Mouse (Mus musculus) E14TG2a.4 (cell line): ENCODE measurements around the gene Rhbdd2.

Source experiments
- H3K27me3 ChIP-seq: 2 replicates; pipeline ENCODE4 v1.6.1; 2014; ENCODE audit warnings: low read length, control low read depth; ENCODE audit not compliant: insufficient read depth
- H3K36me3 ChIP-seq: 2 replicates; pipeline ENCODE4 v1.6.1; 2014; ENCODE audit warnings: low read length, control low read depth; ENCODE audit not compliant: insufficient read depth
- H3K4me1 ChIP-seq: replicated peaks from 2 replicates; pipeline ENCODE4 v1.6.1; 2014; ENCODE audit warnings: low read depth, low read length, control low read depth
- H3K4me3 ChIP-seq: replicated peaks from 2 replicates; pipeline ENCODE4 v1.5.1; 2014; ENCODE audit warnings: mild to moderate bottlenecking, low read length
- H3K9me3 ChIP-seq: 2 replicates; pipeline ENCODE4 v1.6.1; 2014; ENCODE audit warnings: low read length, control low read depth
- CTCF ChIP-seq: conservative IDR thresholded peaks from 2 replicates; pipeline ENCODE4 v1.5.1; 2014; ENCODE audit warnings: low read length
- NANOG ChIP-seq: IDR thresholded peaks from 2 replicates; pipeline ENCODE4 v1.6.1; 2014; ENCODE audit warnings: borderline replicate concordance, low read length, mixed read lengths
- POU5F1 ChIP-seq: IDR thresholded peaks from 2 replicates; pipeline ENCODE4 v1.6.1; 2014; ENCODE audit warnings: low read length, borderline replicate concordance

The Rhbdd2 gene

GRCm38 (mm10) chr5:135680967-135681545, 48.6 kb downstream of the Rhbdd2 start:
- 0 out of 2 replicates have a peak, but pooled peaks cover 2% of the 10 kb centered on the region for H3K27me3 ChIP-seq

DNA sequence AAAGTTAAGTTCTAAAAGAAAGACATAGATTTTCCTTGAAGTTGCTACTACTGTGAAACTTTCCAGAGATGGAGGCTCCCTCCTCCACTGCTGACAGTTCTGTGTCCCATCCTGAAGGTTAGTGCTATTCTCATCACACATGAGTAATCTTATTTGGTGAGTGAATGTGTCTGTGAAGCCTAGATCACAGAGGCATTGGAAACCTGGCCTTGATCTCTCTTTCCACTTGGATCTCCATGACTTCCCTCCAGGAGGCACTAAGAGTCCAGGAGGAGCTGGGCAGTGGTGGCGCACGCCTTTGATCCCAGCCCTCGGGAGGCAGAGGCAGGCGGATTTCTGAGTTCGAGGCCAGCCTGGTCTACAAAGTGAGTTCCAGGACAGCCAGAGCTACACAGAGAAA, 49.6 kb downstream of the Rhbdd2 start:
- Histone ChIP-seq H3K36me3 (no peaks in the 10 kb centered on the region), H3K4me1 (peaks cover 51% of the 10 kb centered on the region), H3K9me3 (0 out of 2 replicates have a peak, but pooled peaks cover 3% of the 10 kb centered on the region), H3K4me3 (no peak overlapping the region), H3K27me3 (no peaks in the 10 kb centered on the region)
- TF ChIP-seq POU5F1 (no peak), NANOG (no peak), CTCF (no peak)

More at GRCm38 (mm10) chr5:135680967-135681545, 48.6 kb downstream of the Rhbdd2 start:
- H3K36me3 ChIP-seq = no peaks in the 10 kb centered on the region
- H3K9me3 ChIP-seq = 0 out of 2 replicates have a peak, but pooled peaks cover 3% of the 10 kb centered on the region
- TF ChIP-seq POU5F1 (no peak), CTCF (no peak), NANOG (no peak)
- no peak overlapping the region for H3K4me3 ChIP-seq
- peaks cover 51% of the 10 kb centered on the region for H3K4me1 ChIP-seq

DNA sequence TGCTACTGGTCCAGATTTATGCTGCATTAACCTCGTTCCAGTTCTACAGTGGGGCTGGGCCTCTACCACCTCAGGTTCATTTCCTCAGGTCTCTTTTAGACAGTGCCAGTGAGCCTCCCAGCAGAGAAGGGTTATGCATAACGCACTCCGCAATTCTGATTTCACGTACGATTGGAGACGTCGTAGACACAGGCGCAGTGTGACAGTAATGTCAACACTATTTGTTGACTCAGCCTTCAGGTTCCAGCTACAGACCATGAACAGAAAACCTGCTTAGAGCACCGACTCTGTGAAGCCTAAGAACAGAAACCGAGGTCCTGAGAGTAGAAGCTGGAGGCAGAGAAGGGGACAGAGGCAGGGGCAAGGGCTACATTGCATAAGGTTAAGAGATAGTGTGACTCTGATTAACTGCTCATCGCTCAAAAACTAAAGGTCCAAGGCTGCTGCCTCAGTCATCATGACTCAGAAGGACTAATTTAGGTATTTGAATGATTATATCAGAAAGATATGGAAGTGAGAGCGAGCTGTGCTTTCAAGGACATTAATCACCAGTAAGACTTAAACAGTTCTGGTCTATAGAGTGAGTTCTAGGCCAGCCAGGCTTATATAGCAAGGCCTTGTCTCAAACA, 50.6 kb downstream of the Rhbdd2 start:
- no peak for TF ChIP-seq NANOG
- 0 out of 2 replicates have a peak, but pooled peaks cover 1% of the 10 kb centered on the region for H3K9me3 ChIP-seq
- H3K4me3 ChIP-seq = no peak overlapping the region
- no peaks in the 10 kb centered on the region for H3K27me3 ChIP-seq
- no peaks in the 10 kb centered on the region for H3K36me3 ChIP-seq
- H3K4me1 ChIP-seq = peaks cover 50% of the 10 kb centered on the region

DNA sequence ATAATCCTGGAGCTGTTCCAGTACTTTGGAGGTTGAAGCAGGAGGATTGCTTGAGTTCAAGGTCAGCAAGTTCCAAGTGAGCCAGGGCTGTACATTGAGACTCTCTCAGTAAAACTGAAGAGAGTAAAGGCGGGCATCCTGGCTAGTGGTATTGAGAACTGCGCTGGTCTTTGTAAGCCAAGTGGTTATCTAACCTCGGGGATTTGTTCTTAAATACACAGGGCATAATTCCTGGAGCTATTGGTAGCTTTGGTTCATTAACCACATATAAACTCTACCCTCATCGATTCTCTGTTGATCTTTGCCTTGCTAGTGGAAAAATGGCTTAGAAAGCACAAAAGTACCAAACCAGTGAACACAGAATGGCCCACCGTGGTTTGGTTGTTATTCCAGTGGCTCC, 58.0 kb downstream of the Rhbdd2 start:
- TF ChIP-seq CTCF (no peak), POU5F1 (no peak), NANOG (no peak)
- peaks cover 4% of the 10 kb centered on the region; the same call in 1 of the 2 replicates for H3K36me3 ChIP-seq
- peaks cover 48% of the 10 kb centered on the region for H3K4me1 ChIP-seq
- H3K27me3 ChIP-seq = no peaks in the 10 kb centered on the region
- H3K4me3 ChIP-seq = no peak overlapping the region
- no peaks in the 10 kb centered on the region for H3K9me3 ChIP-seq

- H3K27me3 ChIP-seq = no peaks in the 10 kb centered on the region
- peaks cover 43% of the 10 kb centered on the region for H3K4me1 ChIP-seq
- H3K36me3 ChIP-seq = peaks cover 4% of the 10 kb centered on the region; the same call in 1 of the 2 replicates
- no peak overlapping the region for H3K4me3 ChIP-seq
- no peak for TF ChIP-seq POU5F1
- no peak for TF ChIP-seq CTCF
- TF ChIP-seq NANOG = no peak
- no peaks in the 10 kb centered on the region for H3K9me3 ChIP-seq
These were observed 58.8 kb downstream of the Rhbdd2 start for GRCm38 (mm10) chr5:135691266-135691665.

DNA sequence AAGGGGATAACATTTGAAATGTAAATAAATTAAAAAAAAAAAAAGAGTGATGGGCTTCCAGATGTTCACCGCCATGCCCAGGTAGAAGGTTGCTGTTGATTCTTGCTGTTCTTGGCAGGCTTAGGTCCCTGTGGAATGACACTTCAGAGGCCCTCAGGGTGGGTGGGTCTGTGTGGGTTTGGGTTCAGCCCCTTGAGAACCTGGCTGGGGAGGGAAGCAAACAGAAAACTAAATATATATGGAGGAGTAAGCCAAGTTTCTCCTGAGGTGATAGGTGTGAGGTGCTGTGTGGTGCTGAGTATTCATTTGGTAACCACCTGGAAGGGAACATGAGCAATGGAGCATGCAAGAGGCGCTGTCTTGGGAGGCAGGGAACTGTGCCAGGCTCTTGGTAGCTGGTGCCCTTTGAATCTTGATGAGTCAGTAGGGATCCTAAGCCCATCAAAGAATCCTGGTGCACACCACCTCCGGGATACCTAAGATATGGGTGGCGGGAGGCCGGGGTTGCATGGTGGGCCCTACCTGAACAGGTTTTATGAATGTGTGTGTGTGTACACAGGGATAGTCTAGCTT, 60.9 kb downstream of the Rhbdd2 start:
- H3K4me1 ChIP-seq = peaks cover 34% of the 10 kb centered on the region
- TF ChIP-seq NANOG (no peak), POU5F1 (no peak), CTCF (no peak)
- no peaks in the 10 kb centered on the region for H3K9me3 ChIP-seq
- peaks cover 4% of the 10 kb centered on the region; the same call in 1 of the 2 replicates for H3K36me3 ChIP-seq
- H3K27me3 ChIP-seq = no peaks in the 10 kb centered on the region
- no peak overlapping the region for H3K4me3 ChIP-seq

DNA sequence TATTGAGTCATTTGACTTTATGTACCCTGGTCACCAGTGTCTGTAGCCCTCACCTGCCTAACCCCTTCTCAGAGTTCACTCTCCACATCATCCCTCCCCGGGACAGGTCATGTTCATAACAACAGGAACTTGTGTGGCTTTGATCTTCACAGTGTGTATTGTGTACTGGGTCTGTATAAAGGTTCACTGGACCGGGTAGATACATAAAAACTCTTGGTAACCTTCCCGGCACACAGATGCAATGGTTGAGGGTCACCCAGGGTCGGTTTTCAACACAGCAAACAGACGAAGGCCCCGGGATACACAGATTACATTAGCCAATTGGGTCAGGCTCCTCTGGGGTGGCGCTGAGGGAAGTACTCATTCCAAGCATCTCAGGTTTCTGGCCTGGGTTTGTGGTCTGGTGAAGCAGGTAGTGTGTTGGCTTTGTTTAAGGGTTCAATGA, 62.9 kb downstream of the Rhbdd2 start:
- Histone ChIP-seq H3K27me3 (no peaks in the 10 kb centered on the region), H3K4me1 (peaks cover 34% of the 10 kb centered on the region), H3K4me3 (no peak overlapping the region), H3K36me3 (peaks cover 4% of the 10 kb centered on the region; the same call in 1 of the 2 replicates), H3K9me3 (no peaks in the 10 kb centered on the region)
- TF ChIP-seq POU5F1 (no peak), CTCF (no peak), NANOG (no peak)
